8 mouse cellular contexts compared by ENCODE assay signal in genomic region chr1:82586713-82587399, GRCm38 (mm10). TPM values are rescaled to one million over a fixed set of nuclear protein-coding genes. Genes with fewer than 3 reads are reported as not detected.
A peak's percentile ranks its signal among the peaks of the same experiment; 100 is the strongest.
DNase-seq lines count a peak whose midpoint lies in the region; ATAC-seq lines count a peak whose summit lies in the region.

Gene Col4a4, minus strand, starts transcription at chr1:82586849.
Gene Col4a3, plus strand, starts transcription at chr1:82586921.

- intact Hi-C loops in gastrocnemius, postnatal 14 days (cut with DNase I; ENCODE audit: low total_unique reads), result no loop called here

- H3K27me3 ChIP-seq in hindbrain, embryonic 15.5 days, result peaks cover 10% of the 10 kb centered on the region; the same call in 1 of the 2 replicates
- H3K27me3 ChIP-seq in liver, embryonic 12.5 days (replicated peaks), result peaks cover 26% of the 10 kb centered on the region
- peaks cover 17% of the 10 kb centered on the region for H3K27me3 ChIP-seq in neural tube, embryonic 12.5 days (replicated peaks)

- H3K4me3 ChIP-seq in hindbrain, embryonic 15.5 days, result peak within 1 kb of the TSS; percentile 37
- peak within 1 kb of the TSS; percentile 21; the same call in 1 of the 2 replicates for H3K4me3 ChIP-seq in liver, embryonic 12.5 days
- peak within 1 kb of the TSS; percentile 21 for H3K4me3 ChIP-seq in neural tube, embryonic 12.5 days

- peaks cover 12% of the 10 kb centered on the region for H3K4me1 ChIP-seq in hindbrain, embryonic 15.5 days (replicated peaks)
- peaks cover 6% of the 10 kb centered on the region; the same call in 1 of the 2 replicates for H3K4me1 ChIP-seq in liver, embryonic 12.5 days
- peaks cover 10% of the 10 kb centered on the region for H3K4me1 ChIP-seq in neural tube, embryonic 12.5 days

- DNase-seq in adrenal gland, adult 2 months, result peak; percentile 73
- DNase-seq in cerebellum, adult 9-11 months, result peak; percentile 46
- peak; percentile 65 for DNase-seq in gastrocnemius, postnatal 14 days
- DNase-seq in MN1 (ENCODE audit: low spot score), result no peak
- DNase-seq in layer of hippocampus, adult 11-12 months (ENCODE audit: low spot score), result no peak

- 3% methylated on average over 34 of the region's 34 CpGs for WGBS in hindbrain, embryonic 15.5 days
- WGBS in liver, embryonic 12.5 days (ENCODE audit: insufficient replicate concordance), result 4% methylated on average over 34 of the region's 34 CpGs
- 5% methylated on average over 34 of the region's 34 CpGs for WGBS in neural tube, embryonic 12.5 days

- no peak within 1 kb of the TSS for H3K27ac ChIP-seq in hindbrain, embryonic 15.5 days (replicated peaks)
- H3K27ac ChIP-seq in liver, embryonic 12.5 days, result no peak within 1 kb of the TSS
- no peak within 1 kb of the TSS for H3K27ac ChIP-seq in neural tube, embryonic 12.5 days

- no peaks in the 10 kb centered on the region for H3K36me3 ChIP-seq in hindbrain, embryonic 15.5 days
- H3K36me3 ChIP-seq in liver, embryonic 12.5 days, result no peaks in the 10 kb centered on the region
- H3K36me3 ChIP-seq in neural tube, embryonic 12.5 days, result no peaks in the 10 kb centered on the region

- H3K4me2 ChIP-seq in hindbrain, embryonic 15.5 days, result peak within 1 kb of the TSS; percentile 72
- peak within 1 kb of the TSS; percentile 49 for H3K4me2 ChIP-seq in liver, embryonic 12.5 days
- peak within 1 kb of the TSS; percentile 66 for H3K4me2 ChIP-seq in neural tube, embryonic 12.5 days (replicated peaks)

- no peak within 1 kb of the TSS for H3K9ac ChIP-seq in hindbrain, embryonic 15.5 days
- H3K9ac ChIP-seq in liver, embryonic 12.5 days, result no peak within 1 kb of the TSS
- H3K9ac ChIP-seq in neural tube, embryonic 12.5 days, result 0 out of 2 replicates have a peak within 1 kb of the TSS, but pooled peaks have one; percentile 6

- no peaks in the 10 kb centered on the region for H3K9me3 ChIP-seq in hindbrain, embryonic 15.5 days
- H3K9me3 ChIP-seq in liver, embryonic 12.5 days (replicated peaks), result no peaks in the 10 kb centered on the region
- no peaks in the 10 kb centered on the region for H3K9me3 ChIP-seq in neural tube, embryonic 12.5 days

- ATAC-seq in hindbrain, embryonic 15.5 days (ENCODE audit: low FRiP score, low read depth), result peak; percentile 48; the same call in 1 of the 2 replicates
- ATAC-seq in liver, embryonic 12.5 days, result peak; percentile 37; the same call in 1 of the 2 replicates
- ATAC-seq in neural tube, embryonic 12.5 days (ENCODE audit: low FRiP score, low read depth), result peak; percentile 44

RNA-seq across cellular contexts. Expression of gene Col4a4, which starts in this region (rescaled TPM):
- total RNA-seq in adrenal gland, adult 2 months (2021), result 1 to 10 TPM; 3.9 to 5.6 TPM
- polyA plus RNA-seq in adrenal gland, adult 2 months (2012; rRNA removed), result 1.7 TPM in 2 replicates
- 1 to 10 TPM; 2.1 to 2.6 TPM for total RNA-seq in gastrocnemius, postnatal 14 days (2021)
- polyA plus RNA-seq in hindbrain, embryonic 15.5 days (2015; fragmentation: Nextera tagmentation; extraction: Ambion mirVana), result 0.25 and 0.28 TPM in 2 replicates
- polyA plus RNA-seq in liver, embryonic 12.5 days (2016; fragmentation: Nextera tagmentation; extraction: Ambion mirVana), result 0.02 and 0.05 TPM in 2 replicates
- polyA plus RNA-seq in neural tube, embryonic 12.5 days (2016; fragmentation: Nextera tagmentation; extraction: Ambion mirVana), result 0.10 and 0.14 TPM in 2 replicates

RNA-seq across cellular contexts. Expression of gene Col4a3, which starts in this region (rescaled TPM):
- total RNA-seq in adrenal gland, adult 2 months (2021), result 1 to 10 TPM; 1.8 to 3.5 TPM
- polyA plus RNA-seq in adrenal gland, adult 2 months (2012; rRNA removed), result 0.74 and 0.84 TPM in 2 replicates
- total RNA-seq in gastrocnemius, postnatal 14 days (2021), result 1 to 10 TPM; 1.4 to 1.9 TPM
- 0.26 and 0.28 TPM in 2 replicates for polyA plus RNA-seq in hindbrain, embryonic 15.5 days (2015; fragmentation: Nextera tagmentation; extraction: Ambion mirVana)
- 0.15 and 0.18 TPM in 2 replicates for polyA plus RNA-seq in liver, embryonic 12.5 days (2016; fragmentation: Nextera tagmentation; extraction: Ambion mirVana)
- 0.23 and 0.24 TPM in 2 replicates for polyA plus RNA-seq in neural tube, embryonic 12.5 days (2016; fragmentation: Nextera tagmentation; extraction: Ambion mirVana)

Comparison
In these comparisons a context has a peak if more than half of its experiments do, and no peak if none do; other contexts are left out.
1. Peak in ATAC-seq, H3K4me3 ChIP-seq and H3K4me2 ChIP-seq in hindbrain, embryonic 15.5 days; RNA of the genes that start here not detected or under 1 TPM.
2. Peak in ATAC-seq, H3K4me3 ChIP-seq and H3K4me2 ChIP-seq in liver, embryonic 12.5 days; RNA of the genes that start here not detected or under 1 TPM.
3. Peak in ATAC-seq, H3K4me3 ChIP-seq, H3K9ac ChIP-seq and H3K4me2 ChIP-seq in neural tube, embryonic 12.5 days; RNA of the genes that start here not detected or under 1 TPM.
4. DNase-seq: peak in adrenal gland, adult 2 months (single experiment), cerebellum, adult 9-11 months (single experiment) and gastrocnemius, postnatal 14 days (single experiment); none in MN1 (single experiment) and layer of hippocampus, adult 11-12 months (single experiment).
5. Peak in every context shown above with its lines, with median percentiles within 50 percentile points of each other: ATAC-seq, H3K4me2 ChIP-seq and H3K4me3 ChIP-seq.